Mouse (Mus musculus) heart, postnatal 25 days (tissue): ENCODE measurements around the gene Olfr1131. TPM values are rescaled to one million over a fixed set of nuclear protein-coding genes. Genes with fewer than 3 reads are reported as not detected.
"Not testable (repeated sequence)": the region's sequence is repeated elsewhere in the genome, so short reads cannot be mapped to it uniquely, and the experiment has no call there.

Experiments used
- DNase-seq: peaks from one replicate; pipeline ENCODE4 v3.0.0; 2022; ENCODE audit warnings: low spot score
- intact Hi-C: fragments of 180-260 bp; cut with DNase I; formaldehyde crosslinking; loops from one replicate; pipeline ENCODE4 v1.15.1; 2025
- total RNA-seq, 2 experiments: library from RNA; stranded (reverse); gene quantifications; 2 replicates each; pipeline ENCODE4 v1.2.3; 2021

The Olfr1131 gene
- total RNA-seq, result not detected

- intact Hi-C loops, result no loop called here
These were observed at the start of gene Olfr1131 for GRCm38 (mm10) chr2:87626804-87627203. TSS of gene Olfr1131 (plus strand) at chr2:87627104.

DNA sequence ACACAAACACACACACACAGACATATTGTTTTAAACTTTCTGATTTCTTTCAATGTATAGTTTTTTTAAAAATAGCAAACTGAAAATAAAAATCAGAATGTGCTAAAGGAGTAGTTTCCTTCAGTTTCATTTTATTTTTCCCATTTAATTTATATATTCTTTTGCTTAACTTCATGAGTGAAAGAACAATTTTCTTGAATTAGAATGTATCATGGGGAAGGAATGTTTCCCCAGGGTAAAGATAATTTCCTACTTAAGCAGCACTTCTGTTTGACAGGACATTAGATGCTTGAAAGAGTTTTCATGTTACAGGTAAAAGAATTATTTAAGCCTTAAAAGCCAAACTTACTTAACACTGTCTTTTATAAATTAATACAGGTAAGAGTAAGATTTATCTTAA lies 21.0 kb upstream of the Olfr1131 start, which contains the start of gene Olfr1130:
TSS of gene Olfr1130 (plus strand) at position 301 of the 400 bp plus-strand sequence.
- DNase-seq, intact Hi-C loops: not testable (repeated sequence)

More at GRCm38 (mm10) chr2:87626804-87627203, at the start of gene Olfr1131:
- no peak for DNase-seq

GRCm38 (mm10) chr2:87637435-87637834 lies 10.5 kb downstream of the Olfr1131 start, which contains the start of gene Olfr1132:
TSS of gene Olfr1132 (minus strand) at chr2:87637535.
- DNase-seq, result no peak
- intact Hi-C loops, result no loop called here

DNA sequence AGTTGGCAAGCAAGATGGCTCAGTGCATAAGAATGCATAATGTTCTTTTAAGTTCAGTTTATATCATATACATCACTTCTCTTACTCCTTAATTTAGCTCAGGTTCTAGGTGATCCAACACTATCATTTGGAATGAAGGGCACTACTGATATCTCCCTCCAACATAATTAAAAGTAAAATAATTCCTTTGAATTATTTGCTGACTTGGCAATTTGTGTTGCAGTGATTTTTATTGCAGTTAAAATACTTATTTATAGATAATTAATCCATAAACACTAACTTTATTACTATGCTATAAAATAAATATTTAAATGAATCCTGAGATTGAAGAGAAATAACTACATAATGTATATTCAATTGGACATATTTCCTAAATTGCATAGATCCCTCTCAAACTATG lies 15.5 kb downstream of the Olfr1131 start:
- no peak for DNase-seq
- intact Hi-C loops, result no loop called here

- DNase-seq, result no peak
These were observed 20.4 kb downstream of the Olfr1131 start, which contains the start of gene Olfr1133 for GRCm38 (mm10) chr2:87647274-87647673. TSS of gene Olfr1133 (minus strand) at chr2:87647374.

DNA sequence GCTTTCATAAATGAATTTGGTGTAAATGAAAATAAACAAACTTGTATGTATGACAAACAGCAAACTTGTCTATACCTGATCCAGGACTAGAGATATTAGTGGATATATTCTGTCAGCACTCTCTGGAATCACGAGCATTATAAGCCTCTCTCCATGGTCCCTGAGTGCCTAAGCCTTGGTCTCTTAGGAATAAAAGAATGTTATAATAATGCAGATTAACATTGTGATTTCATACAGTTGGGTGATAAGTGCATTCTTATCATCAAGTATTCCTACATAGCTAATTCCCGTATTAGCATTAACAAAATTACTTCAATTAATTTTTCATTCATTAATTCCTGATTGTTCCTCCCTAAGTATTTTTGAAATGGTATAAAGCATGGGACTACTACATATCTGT lies 31.5 kb downstream of the Olfr1131 start, which contains the start of gene Olfr1134:
TSS of gene Olfr1134 (minus strand) at position 101 of the 400 bp plus-strand sequence.
- intact Hi-C loops, result no loop called here
- DNase-seq, result no peak

More at GRCm38 (mm10) chr2:87647274-87647673, 20.4 kb downstream of the Olfr1131 start, which contains the start of gene Olfr1133:
- intact Hi-C loops, result no loop called here

- no peak for DNase-seq
- intact Hi-C loops, result no loop called here
These were observed 46.7 kb downstream of the Olfr1131 start, which contains the start of gene Olfr1135 for GRCm38 (mm10) chr2:87673564-87673963. TSS of gene Olfr1135 (minus strand) at chr2:87673664.

Other genes with a start within 250 kb of the Olfr1131 start
- gene Olfr1122, start 241.3 kb upstream of the Olfr1131 start, total RNA-seq, result under 1 TPM in 1 of 2 experiments, not detected in 1; 0.05 TPM
- gene Olfr1123, start 210.5 kb upstream of the Olfr1131 start, total RNA-seq, result not detected
- not detected for gene Olfr1124, start 196.8 kb upstream of the Olfr1131 start, total RNA-seq
- gene Olfr1126, start 173.1 kb upstream of the Olfr1131 start, total RNA-seq, result not detected
- gene Pramel7, start 130.0 kb upstream of the Olfr1131 start, total RNA-seq, result not detected
- gene Pramel6, start 120.5 kb upstream of the Olfr1131 start, total RNA-seq, result not detected
- not detected for gene Olfr153, start 95.3 kb upstream of the Olfr1131 start, total RNA-seq
- not detected for gene Olfr1128, start 81.6 kb upstream of the Olfr1131 start, total RNA-seq
- gene Olfr1129, start 53.2 kb upstream of the Olfr1131 start, total RNA-seq, result not detected
- gene Olfr1130, start 20.9 kb upstream of the Olfr1131 start, total RNA-seq, result not detected
- not detected for gene Olfr1132, start 10.4 kb downstream of the Olfr1131 start, total RNA-seq
- gene Olfr1133, start 20.3 kb downstream of the Olfr1131 start, total RNA-seq, result not detected
- gene Olfr1134, start 31.4 kb downstream of the Olfr1131 start, total RNA-seq, result not detected
- gene Olfr1135, start 46.6 kb downstream of the Olfr1131 start, total RNA-seq, result not detected
- not detected for gene Olfr1136, start 66.8 kb downstream of the Olfr1131 start, total RNA-seq
- gene Olfr1137, start 86.1 kb downstream of the Olfr1131 start, total RNA-seq, result not detected
- gene Olfr1138, start 112.9 kb downstream of the Olfr1131 start, total RNA-seq, result not detected
- gene Olfr1140, start 116.6 kb downstream of the Olfr1131 start, total RNA-seq, result not detected
- not detected for gene Olfr1141, start 126.9 kb downstream of the Olfr1131 start, total RNA-seq
- gene Olfr152, start 152.4 kb downstream of the Olfr1131 start, total RNA-seq, result not detected
- gene Olfr1143, start 173.5 kb downstream of the Olfr1131 start, total RNA-seq, result not detected
- gene Olfr1145, start 182.7 kb downstream of the Olfr1131 start, total RNA-seq, result not detected
- gene Olfr1148, start 203.4 kb downstream of the Olfr1131 start, total RNA-seq, result not detected
- not detected for gene Olfr1150-ps1, start 216.9 kb downstream of the Olfr1131 start, total RNA-seq
- not detected for gene Olfr1151, start 228.8 kb downstream of the Olfr1131 start, total RNA-seq
- gene Olfr1152, start 239.4 kb downstream of the Olfr1131 start, total RNA-seq, result not detected